Mouse (Mus musculus) hindbrain, embryonic 10.5 days (tissue): Measurements from ENCODE around the gene Eif4e3. TPM values are rescaled to one million over a fixed set of nuclear protein-coding genes. Genes with fewer than 3 reads are reported as not detected.

Experiments used
- DNase-seq: peaks from one replicate; pipeline ENCODE4 v3.0.0-alpha.2; 2017; ENCODE audit warnings: low spot score
- H3K27ac ChIP-seq: fragments of 300-500 bp; sonication (generic); 2 replicates; pipeline ENCODE4 v1.5.1; 2016; ENCODE audit warnings: mild to moderate bottlenecking, moderate library complexity
- H3K27me3 ChIP-seq: fragments of 300-500 bp; sonication (generic); 2 replicates; pipeline ENCODE4 v1.6.1; 2016; ENCODE audit warnings: mild to moderate bottlenecking; ENCODE audit not compliant: poor library complexity, insufficient read depth, severe bottlenecking
- H3K36me3 ChIP-seq: fragments of 300-500 bp; sonication (generic); 2 replicates; pipeline ENCODE4 v1.6.1; 2016; ENCODE audit warnings: mild to moderate bottlenecking, moderate library complexity
- H3K4me1 ChIP-seq: fragments of 300-500 bp; sonication (generic); replicated peaks from 2 replicates; pipeline ENCODE4 v1.6.1; 2016; ENCODE audit warnings: mild to moderate bottlenecking
- H3K4me3 ChIP-seq: fragments of 300-500 bp; sonication (generic); 2 replicates; pipeline ENCODE4 v1.5.1; 2016; ENCODE audit warnings: mild to moderate bottlenecking, moderate library complexity
- H3K9me3 ChIP-seq: fragments of 300-500 bp; sonication (generic); 2 replicates; pipeline ENCODE4 v1.6.1; 2016; ENCODE audit warnings: mild to moderate bottlenecking, moderate library complexity
- WGBS: fragments of 180-500 bp; shearing (Covaris S2); methylation state at CpG from one replicate; pipeline ENCODE4 v1.1.7; 2016; 5-methylcytosine and 5-hydroxymethylcytosine counted together
- polyA plus RNA-seq: library from polyadenylated mRNA; unstranded; fragments of >200 nt; fragmentation: Nextera tagmentation; extraction: Ambion mirVana; gene quantifications from 2 replicates; pipeline ENCODE4 v1.2.1, GENCODE M21; 2016

Eif4e3 gene
- polyA plus RNA-seq, 1 experiment from 2014 or later = 12.0 TPM

DNA sequence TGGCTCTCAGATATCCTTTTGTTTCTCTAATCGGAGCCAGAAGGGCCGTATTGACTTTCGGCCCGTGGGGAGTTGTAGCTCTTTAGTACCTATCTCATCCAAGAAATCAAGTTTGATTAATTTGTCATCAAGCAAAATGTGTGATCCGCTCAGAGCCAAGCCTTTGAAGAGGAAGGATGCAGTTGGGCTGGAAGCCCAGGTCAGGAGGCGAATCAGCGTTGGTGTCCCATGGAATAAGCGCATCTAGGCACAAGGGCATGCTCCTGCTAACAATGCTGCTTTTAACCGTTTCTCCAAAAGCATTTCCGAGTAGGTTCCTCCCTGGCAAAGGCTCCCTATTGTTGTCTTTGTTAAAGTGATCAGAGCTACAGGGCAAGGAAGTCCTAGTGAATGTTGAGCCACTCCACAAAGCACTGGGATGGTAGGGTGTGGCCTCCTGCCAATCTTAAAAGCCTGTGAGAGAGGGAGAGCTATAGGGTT, 51.3 kb downstream of the Eif4e3 start:
- 4% methylated on average over 10 of the region's 10 CpGs for WGBS
- H3K9me3 ChIP-seq = no peaks in the 10 kb centered on the region
- H3K27me3 ChIP-seq = peaks cover 56% of the 10 kb centered on the region
- peaks cover 67% of the 10 kb centered on the region for H3K4me1 ChIP-seq
- no peaks in the 10 kb centered on the region for H3K36me3 ChIP-seq
- H3K4me3 ChIP-seq = peak overlapping the region; percentile 26
- H3K27ac ChIP-seq = peak overlapping the region; percentile 75
- peak; percentile 56 for DNase-seq

GRCm38 (mm10) chr6:99614566-99615271, 51.9 kb downstream of the Eif4e3 start:
- H3K27me3 ChIP-seq = peaks cover 56% of the 10 kb centered on the region
- WGBS = 61% methylated on average over 17 of the region's 17 CpGs
- peak overlapping the region; percentile 26; the same call in 1 of the 2 replicates for H3K4me3 ChIP-seq
- no peaks in the 10 kb centered on the region for H3K9me3 ChIP-seq
- DNase-seq = no peak
- no peaks in the 10 kb centered on the region for H3K36me3 ChIP-seq
- peaks cover 69% of the 10 kb centered on the region for H3K4me1 ChIP-seq
- 0 out of 2 replicates have a peak overlapping the region, but pooled peaks have one; percentile 75 for H3K27ac ChIP-seq

- Histone ChIP-seq H3K4me1 (peaks cover 56% of the 10 kb centered on the region), H3K4me3 (no peak overlapping the region), H3K27me3 (peaks cover 47% of the 10 kb centered on the region), H3K36me3 (no peaks in the 10 kb centered on the region), H3K9me3 (no peaks in the 10 kb centered on the region), H3K27ac (no peak overlapping the region)
- WGBS = 52% methylated on average over 6 of the region's 6 CpGs
- no peak for DNase-seq
Measured at GRCm38 (mm10) chr6:99611866-99612265, 54.7 kb downstream of the Eif4e3 start.

DNA sequence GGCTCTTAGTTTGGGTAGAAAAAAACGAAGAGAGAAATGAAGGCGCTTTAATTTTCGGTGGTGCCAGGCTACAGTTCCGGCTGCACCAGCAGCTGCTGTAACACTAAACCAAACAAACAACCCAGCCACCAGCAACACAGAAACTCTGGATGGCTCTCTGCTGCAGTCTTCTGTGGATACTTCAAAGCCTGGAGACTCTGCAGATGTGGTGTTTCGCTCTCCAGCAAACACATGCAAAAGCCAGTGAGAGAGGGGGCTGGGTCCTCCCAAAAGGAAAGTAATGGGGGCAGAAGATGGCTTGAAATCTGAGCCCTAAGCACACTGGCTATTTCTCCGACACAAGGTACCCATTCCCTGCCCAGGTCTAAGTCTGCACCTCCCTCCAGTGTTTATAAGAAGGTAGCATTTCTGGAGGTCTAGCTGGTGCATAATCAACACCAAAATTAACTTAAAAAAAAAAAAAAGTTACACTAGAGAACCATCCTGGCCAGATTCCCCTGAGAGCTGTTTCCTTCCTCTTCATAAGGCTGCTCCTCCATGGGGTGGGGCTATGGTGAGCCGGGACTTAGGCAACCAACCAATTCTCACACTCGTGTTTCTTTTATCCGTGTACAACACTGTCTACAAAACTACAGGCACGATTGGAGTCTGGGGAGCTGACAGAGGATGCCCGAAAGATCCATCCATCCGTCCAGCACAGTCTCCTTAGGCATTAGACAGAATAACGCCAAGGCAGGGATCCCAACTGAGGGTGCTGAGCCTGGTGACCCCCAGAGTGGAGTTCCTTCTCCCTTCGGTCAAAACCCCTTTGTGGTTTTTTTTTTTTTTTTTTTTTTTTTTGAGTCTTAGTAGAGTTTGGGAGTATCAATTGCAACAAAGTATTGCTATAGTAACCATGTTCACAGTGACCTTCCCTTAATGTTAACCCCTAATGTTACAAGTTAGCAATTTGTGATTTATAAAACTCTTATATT, 55.8 kb downstream of the Eif4e3 start:
- 52% methylated on average over 14 of the region's 14 CpGs for WGBS
- no peak for DNase-seq
- Histone ChIP-seq H3K27me3 (peaks cover 40% of the 10 kb centered on the region), H3K27ac (no peak overlapping the region), H3K9me3 (no peaks in the 10 kb centered on the region), H3K36me3 (no peaks in the 10 kb centered on the region), H3K4me3 (no peak overlapping the region), H3K4me1 (peaks cover 50% of the 10 kb centered on the region)

- Histone ChIP-seq H3K4me3 (no peak overlapping the region), H3K9me3 (no peaks in the 10 kb centered on the region), H3K4me1 (peaks cover 16% of the 10 kb centered on the region), H3K27me3 (peaks cover 18% of the 10 kb centered on the region), H3K36me3 (no peaks in the 10 kb centered on the region), H3K27ac (no peak overlapping the region)
- 56% methylated on average over 7 of the region's 7 CpGs for WGBS
- DNase-seq = no peak
Measured at GRCm38 (mm10) chr6:99606079-99606478, 60.5 kb downstream of the Eif4e3 start.

DNA sequence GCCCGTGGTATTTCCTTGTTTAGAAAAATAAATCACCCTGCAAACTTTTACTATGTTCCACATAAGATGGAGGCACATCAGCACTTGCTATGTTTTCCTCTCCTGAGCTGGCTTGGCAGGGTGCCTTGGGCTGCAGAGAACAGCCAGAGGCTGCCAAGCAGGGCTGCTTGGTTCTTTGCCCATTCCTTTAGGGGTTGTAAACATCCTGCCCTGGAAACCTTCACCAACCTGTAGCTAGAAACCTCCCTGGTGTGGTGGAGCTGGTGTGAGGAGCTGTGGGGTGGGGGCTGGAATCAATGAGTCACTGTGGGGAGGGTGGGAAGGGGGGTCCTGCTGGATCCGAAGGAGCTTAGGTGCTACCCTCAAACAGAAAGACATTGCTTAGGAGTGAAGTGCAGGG, 61.8 kb downstream of the Eif4e3 start:
- 80% methylated on average over 2 of the region's 2 CpGs for WGBS
- H3K36me3 ChIP-seq = no peaks in the 10 kb centered on the region
- no peak for DNase-seq
- peaks cover 16% of the 10 kb centered on the region for H3K27me3 ChIP-seq
- no peak overlapping the region for H3K27ac ChIP-seq
- peaks cover 8% of the 10 kb centered on the region for H3K4me1 ChIP-seq
- H3K4me3 ChIP-seq = no peak overlapping the region
- H3K9me3 ChIP-seq = no peaks in the 10 kb centered on the region

GRCm38 (mm10) chr6:99602434-99602833, 64.1 kb downstream of the Eif4e3 start:
- no peaks in the 10 kb centered on the region for H3K36me3 ChIP-seq
- H3K27ac ChIP-seq = no peak overlapping the region
- 90% methylated on average over 7 of the region's 7 CpGs for WGBS
- H3K4me3 ChIP-seq = no peak overlapping the region
- peaks cover 16% of the 10 kb centered on the region for H3K4me1 ChIP-seq
- DNase-seq = no peak
- peaks cover 5% of the 10 kb centered on the region; the same call in 1 of the 2 replicates for H3K27me3 ChIP-seq
- no peaks in the 10 kb centered on the region for H3K9me3 ChIP-seq

GRCm38 (mm10) chr6:99600886-99601285, 65.7 kb downstream of the Eif4e3 start:
- WGBS = 83% methylated on average over 8 of the region's 8 CpGs
- Histone ChIP-seq H3K9me3 (no peaks in the 10 kb centered on the region), H3K36me3 (no peaks in the 10 kb centered on the region), H3K4me1 (peaks cover 11% of the 10 kb centered on the region), H3K4me3 (no peak overlapping the region), H3K27me3 (peaks cover 5% of the 10 kb centered on the region), H3K27ac (no peak overlapping the region)
- no peak for DNase-seq

DNA sequence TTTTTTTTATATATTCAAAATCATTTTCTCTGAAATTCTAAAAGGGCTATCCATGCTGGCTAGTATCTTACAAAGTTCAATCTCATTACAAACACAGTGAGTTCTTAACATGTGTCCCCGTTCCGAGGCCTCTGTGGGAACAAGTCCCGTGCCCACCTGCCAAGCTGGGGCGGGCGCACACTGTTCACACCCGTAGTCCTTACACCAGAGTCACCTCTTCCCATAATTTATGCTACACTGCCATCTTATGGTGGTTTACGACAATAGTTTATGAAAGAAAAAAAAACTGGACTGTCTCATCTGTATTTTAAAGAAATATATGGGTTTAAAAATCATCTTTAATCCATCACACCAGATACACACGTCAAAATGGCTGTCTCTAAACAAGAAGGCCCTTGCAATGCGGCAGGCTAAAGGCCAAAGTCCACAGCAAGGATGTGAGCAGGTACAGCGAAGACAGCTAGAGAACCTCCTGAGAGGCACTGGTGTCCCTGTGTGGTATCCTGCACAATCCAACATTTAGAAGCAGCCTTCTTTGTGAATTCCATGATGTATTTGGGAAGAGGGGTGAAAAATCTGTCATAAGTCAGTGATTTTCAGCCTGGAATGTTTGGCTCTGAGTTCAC, 66.3 kb downstream of the Eif4e3 start:
- Histone ChIP-seq H3K27ac (no peak overlapping the region), H3K27me3 (peaks cover 5% of the 10 kb centered on the region), H3K4me1 (peaks cover 11% of the 10 kb centered on the region), H3K4me3 (no peak overlapping the region), H3K36me3 (no peaks in the 10 kb centered on the region), H3K9me3 (no peaks in the 10 kb centered on the region)
- peak; percentile 39 for DNase-seq
- 42% methylated on average over 10 of the region's 10 CpGs for WGBS

DNA sequence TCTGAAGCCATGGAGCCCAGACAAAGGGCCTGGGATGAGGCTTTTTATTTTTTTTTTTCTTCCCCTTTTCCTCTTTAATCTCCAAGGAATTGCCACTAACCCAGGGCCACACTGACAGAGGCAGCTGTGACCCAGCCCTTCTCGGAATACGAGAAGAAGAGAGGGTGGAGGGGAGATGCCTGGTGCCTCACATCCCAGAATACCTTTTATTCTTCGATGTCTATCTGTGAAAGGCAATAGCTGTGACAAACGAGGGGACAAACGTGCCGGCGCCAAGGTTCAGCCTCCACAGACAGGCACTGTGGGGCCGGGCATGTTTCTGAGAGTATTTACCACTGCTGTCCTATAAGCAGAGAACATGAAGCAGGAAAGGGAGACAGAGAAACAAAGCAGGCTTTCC, 66.9 kb downstream of the Eif4e3 start:
- 21% methylated on average over 8 of the region's 8 CpGs for WGBS
- peak; percentile 33 for DNase-seq

DNA sequence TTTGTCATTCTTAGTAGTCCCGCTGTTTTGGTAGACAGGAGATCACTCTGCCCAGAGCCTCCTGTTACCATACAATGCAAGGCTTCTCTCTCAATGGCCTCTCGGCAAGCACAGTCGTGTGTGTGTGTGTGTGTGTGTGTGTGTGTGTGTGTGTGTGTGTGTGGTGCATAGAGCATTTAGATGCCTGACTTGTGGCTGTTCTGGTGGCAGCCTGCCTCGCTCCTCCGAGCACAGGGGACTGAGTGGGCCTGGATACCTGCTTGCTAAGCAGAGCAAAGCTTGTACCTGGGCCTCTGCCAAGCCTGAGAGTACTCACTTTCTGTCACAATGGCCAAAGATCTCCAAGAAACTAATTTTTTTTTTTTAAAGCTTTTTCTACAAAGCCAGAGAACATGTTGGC, 67.3 kb downstream of the Eif4e3 start:
- Histone ChIP-seq H3K27ac (peak overlapping the region; percentile 76; the same call in 1 of the 2 replicates), H3K4me1 (peaks cover 11% of the 10 kb centered on the region), H3K4me3 (no peak overlapping the region), H3K27me3 (peaks cover 5% of the 10 kb centered on the region), H3K9me3 (no peaks in the 10 kb centered on the region), H3K36me3 (no peaks in the 10 kb centered on the region)
- WGBS = 38% methylated on average over 5 of the region's 5 CpGs
- peak; percentile 53 for DNase-seq

More for the DNA sequence above, 66.9 kb downstream of the Eif4e3 start:
- Histone ChIP-seq H3K4me3 (no peak overlapping the region), H3K27me3 (peaks cover 5% of the 10 kb centered on the region), H3K9me3 (no peaks in the 10 kb centered on the region), H3K27ac (peak overlapping the region; percentile 76), H3K4me1 (peaks cover 11% of the 10 kb centered on the region), H3K36me3 (no peaks in the 10 kb centered on the region)

- Histone ChIP-seq H3K27ac (no peak overlapping the region), H3K4me3 (no peak overlapping the region), H3K27me3 (no peaks in the 10 kb centered on the region), H3K36me3 (no peaks in the 10 kb centered on the region), H3K4me1 (no peaks in the 10 kb centered on the region), H3K9me3 (no peaks in the 10 kb centered on the region)
- no peak for DNase-seq
- WGBS = 80% methylated on average over 6 of the region's 6 CpGs
Measured at GRCm38 (mm10) chr6:99577040-99577439, 89.5 kb downstream of the Eif4e3 start.
